In genomic region chrX:159532811-159533462, GRCm38 (mm10) we compare ENCODE assay signal across 8 mouse cellular contexts. TPM values are rescaled to one million over a fixed set of nuclear protein-coding genes. Genes with fewer than 3 reads are reported as not detected.
DNase-seq lines count a peak whose midpoint lies in the region; ATAC-seq and TF ChIP-seq lines count a peak whose summit lies in the region.

No protein-coding gene starts in this region.

- no peak for TF ChIP-seq POLR2A in bone marrow, adult 2 months (IDR thresholded peaks at IDR 0.05; ENCODE audit: borderline replicate concordance, control insufficient read depth, low read depth, low read length)

- 11% methylated on average over 20 of the region's 56 CpGs for WGBS in lung, embryonic 16.5 days
- 17% methylated on average over 27 of the region's 56 CpGs for WGBS in bone marrow, adult 2 months
- WGBS in forebrain, embryonic 15.5 days = 24% methylated on average over 41 of the region's 56 CpGs
- 22% methylated on average over 47 of the region's 56 CpGs for WGBS in kidney, embryonic 14.5 days
- WGBS in stomach, postnatal 0 days = 24% methylated on average over 34 of the region's 56 CpGs

- TF ChIP-seq CTCF in bone marrow, adult 2 months (IDR thresholded peaks at IDR 0.05; ENCODE audit: control insufficient read depth, insufficient read depth, low read length) = no peak
- TF ChIP-seq CTCF in stomach, postnatal 0 days (IDR thresholded peaks at IDR 0.05; ENCODE audit: low read depth) = no peak

- H3K27me3 ChIP-seq in lung, embryonic 16.5 days (ENCODE audit: control insufficient read depth, insufficient read depth, low read depth, low read length) = no peaks in the 10 kb centered on the region
- H3K27me3 ChIP-seq in forebrain, embryonic 15.5 days = no peaks in the 10 kb centered on the region
- no peaks in the 10 kb centered on the region for H3K27me3 ChIP-seq in kidney, embryonic 14.5 days (ENCODE audit: control insufficient read depth, insufficient read depth, low read length)
- no peaks in the 10 kb centered on the region for H3K27me3 ChIP-seq in stomach, postnatal 0 days (ENCODE audit: control insufficient read depth, insufficient read depth, low read length)

- H3K27ac ChIP-seq in lung, embryonic 16.5 days (ENCODE audit: low read length) = peak overlapping the region; percentile 78
- H3K27ac ChIP-seq in bone marrow, adult 2 months (ENCODE audit: control insufficient read depth, insufficient read depth, low read depth, low read length, poor library complexity) = peak overlapping the region; percentile 94
- H3K27ac ChIP-seq in forebrain, embryonic 15.5 days (replicated peaks) = peak overlapping the region; percentile 90
- peak overlapping the region; percentile 73 for H3K27ac ChIP-seq in kidney, embryonic 14.5 days (ENCODE audit: low read depth, low read length)
- peak overlapping the region; percentile 30 for H3K27ac ChIP-seq in stomach, postnatal 0 days (replicated peaks)

- peak overlapping the region; percentile 65 for H3K4me3 ChIP-seq in lung, embryonic 16.5 days (ENCODE audit: low read length)
- H3K4me3 ChIP-seq in bone marrow, adult 2 months (replicated peaks; ENCODE audit: control insufficient read depth, low read depth, low read length) = peak overlapping the region; percentile 84
- H3K4me3 ChIP-seq in forebrain, embryonic 15.5 days = peak overlapping the region; percentile 65
- H3K4me3 ChIP-seq in kidney, embryonic 14.5 days (ENCODE audit: low read length) = peak overlapping the region; percentile 60
- peak overlapping the region; percentile 53 for H3K4me3 ChIP-seq in stomach, postnatal 0 days (ENCODE audit: low read depth, low read length)

- DNase-seq in lung, postnatal 4 days = no peak
- DNase-seq in stomach, postnatal 0 days (ENCODE audit: low spot score) = peak; percentile 33
- no peak for DNase-seq in thymus, postnatal 36 days

- ATAC-seq in lung, embryonic 16.5 days (ENCODE audit: low read depth) = peak; percentile 40; the same call in 1 of the 2 replicates
- peak; percentile 38; the same call in 1 of the 2 replicates for ATAC-seq in forebrain, embryonic 15.5 days (replicated peaks)
- ATAC-seq in kidney, embryonic 14.5 days (ENCODE audit: low FRiP score, low TSS enrichment) = peak; percentile 85
- 0 out of 2 replicates have a peak, but pooled peaks have one; percentile 20 for ATAC-seq in megakaryocyte progenitor cell, adult 5-6 weeks (replicated peaks; ENCODE audit: poor library complexity)
- ATAC-seq in stomach, postnatal 0 days (ENCODE audit: low FRiP score, low TSS enrichment) = peak; percentile 17; the same call in 1 of the 2 replicates

- 0 out of 2 replicates have a peak, but pooled peaks cover 4% of the 10 kb centered on the region for H3K4me1 ChIP-seq in lung, embryonic 16.5 days (replicated peaks; ENCODE audit: control insufficient read depth, insufficient read depth, low read length)
- H3K4me1 ChIP-seq in bone marrow, adult 2 months (ENCODE audit: control insufficient read depth, insufficient read depth, low read length) = no peaks in the 10 kb centered on the region
- peaks cover 4% of the 10 kb centered on the region; the same call in 1 of the 2 replicates for H3K4me1 ChIP-seq in forebrain, embryonic 15.5 days
- H3K4me1 ChIP-seq in kidney, embryonic 14.5 days (ENCODE audit: control insufficient read depth, insufficient read depth, low read length) = no peaks in the 10 kb centered on the region
- H3K4me1 ChIP-seq in stomach, postnatal 0 days (replicated peaks; ENCODE audit: control insufficient read depth, insufficient read depth) = no peaks in the 10 kb centered on the region

- peak overlapping the region; percentile 65 for H3K4me2 ChIP-seq in lung, embryonic 16.5 days (ENCODE audit: low read depth, low read length)
- peak overlapping the region; percentile 51 for H3K4me2 ChIP-seq in forebrain, embryonic 15.5 days (replicated peaks)
- H3K4me2 ChIP-seq in kidney, embryonic 14.5 days (replicated peaks; ENCODE audit: low read depth, low read length) = peak overlapping the region; percentile 44
- peak overlapping the region; percentile 69 for H3K4me2 ChIP-seq in stomach, postnatal 0 days (replicated peaks; ENCODE audit: low read depth)

- H3K9ac ChIP-seq in lung, embryonic 16.5 days (ENCODE audit: low read length) = peak overlapping the region; percentile 75
- H3K9ac ChIP-seq in forebrain, embryonic 15.5 days (replicated peaks) = peak overlapping the region; percentile 66
- H3K9ac ChIP-seq in kidney, embryonic 14.5 days (ENCODE audit: low read depth, low read length) = peak overlapping the region; percentile 69
- H3K9ac ChIP-seq in stomach, postnatal 0 days (ENCODE audit: low read length) = peak overlapping the region; percentile 64

- no peak for TF ChIP-seq EP300 in stomach, postnatal 0 days (optimal IDR thresholded peaks at IDR 0.05)

- no peaks in the 10 kb centered on the region for H3K36me3 ChIP-seq in lung, embryonic 16.5 days (ENCODE audit: control insufficient read depth, insufficient read depth, low read length)
- H3K36me3 ChIP-seq in forebrain, embryonic 15.5 days = no peaks in the 10 kb centered on the region
- no peaks in the 10 kb centered on the region for H3K36me3 ChIP-seq in kidney, embryonic 14.5 days (ENCODE audit: control insufficient read depth, insufficient read depth, low read length)
- no peaks in the 10 kb centered on the region for H3K36me3 ChIP-seq in stomach, postnatal 0 days (ENCODE audit: control insufficient read depth, insufficient read depth, low read length)

- no peaks in the 10 kb centered on the region for H3K9me3 ChIP-seq in lung, embryonic 16.5 days (ENCODE audit: control insufficient read depth, low read length)
- H3K9me3 ChIP-seq in forebrain, embryonic 15.5 days = no peaks in the 10 kb centered on the region
- H3K9me3 ChIP-seq in kidney, embryonic 14.5 days (ENCODE audit: control insufficient read depth, low read length) = no peaks in the 10 kb centered on the region
- H3K9me3 ChIP-seq in stomach, postnatal 0 days (ENCODE audit: control insufficient read depth, low read length) = no peaks in the 10 kb centered on the region

RNA-seq across cellular contexts. Expression of gene Bclaf3, which starts 6.4 kb away (rescaled TPM):
- polyA plus RNA-seq in lung, embryonic 16.5 days (2015; fragmentation: Nextera tagmentation; extraction: Ambion mirVana) = 18.9 TPM in 2 replicates
- polyA plus RNA-seq in bone marrow, adult 2 months (2011; ENCODE audit: insufficient read depth, insufficient read length, low replicate concordance, missing spikeins) = 7.8 and 14.6 TPM in 2 replicates
- 30.7 and 33.1 TPM in 2 replicates for polyA plus RNA-seq in forebrain, embryonic 15.5 days (2015; fragmentation: Nextera tagmentation; extraction: Ambion mirVana)
- 23.8 and 27.7 TPM in 2 replicates for polyA plus RNA-seq in kidney, embryonic 14.5 days (2014; fragmentation: Nextera tagmentation; extraction: Ambion mirVana)
- total RNA-seq in megakaryocyte progenitor cell, adult 5-6 weeks (2015) = 30.9 and 33.1 TPM in 2 replicates
- total RNA-seq in megakaryocyte progenitor cell, adult 5-6 weeks (2017) = 24.5 and 38.6 TPM in 2 replicates
- polyA plus RNA-seq in stomach, postnatal 0 days (2015; fragmentation: Nextera tagmentation; extraction: Ambion mirVana) = 7.2 and 7.3 TPM in 2 replicates

Comparison
In these comparisons a context has a peak if more than half of its experiments do, and no peak if none do; other contexts are left out.
1. ATAC-seq: peak in every context shown above with its lines; median percentile 85 in kidney, embryonic 14.5 days; 40 in lung, embryonic 16.5 days; 38 in forebrain, embryonic 15.5 days; 20 in megakaryocyte progenitor cell, adult 5-6 weeks; 17 in stomach, postnatal 0 days.
2. H3K27ac ChIP-seq: peak in every context shown above with its lines; median percentile 94 in bone marrow, adult 2 months; 90 in forebrain, embryonic 15.5 days; 78 in lung, embryonic 16.5 days; 73 in kidney, embryonic 14.5 days; 30 in stomach, postnatal 0 days.